Mouse (Mus musculus): ENCODE measurements around the gene Rfc2. TPM values are rescaled to one million over a fixed set of nuclear protein-coding genes. Genes with fewer than 3 reads are reported as not detected.

The Rfc2 gene
- 100 to 1,000 TPM; 159 to 188 TPM for polyA plus RNA-seq (2017; shearing (Covaris generic))

GRCm38 (mm10) chr5:134581146-134581545 is at the start of gene Rfc2:
Gene Rfc2 (plus strand): TSS chr5:134581366.

GRCm38 (mm10) chr5:134552110-134552972 is 28.8 kb upstream of the Rfc2 start, which contains the start of gene Clip2:
Gene Clip2 (minus strand): TSS chr5:134552434.

GRCm38 (mm10) chr5:134560071-134560449 is 21.1 kb upstream of the Rfc2 start, which contains the start of gene Syna:
Gene Syna (minus strand): TSS chr5:134560171.

DNA sequence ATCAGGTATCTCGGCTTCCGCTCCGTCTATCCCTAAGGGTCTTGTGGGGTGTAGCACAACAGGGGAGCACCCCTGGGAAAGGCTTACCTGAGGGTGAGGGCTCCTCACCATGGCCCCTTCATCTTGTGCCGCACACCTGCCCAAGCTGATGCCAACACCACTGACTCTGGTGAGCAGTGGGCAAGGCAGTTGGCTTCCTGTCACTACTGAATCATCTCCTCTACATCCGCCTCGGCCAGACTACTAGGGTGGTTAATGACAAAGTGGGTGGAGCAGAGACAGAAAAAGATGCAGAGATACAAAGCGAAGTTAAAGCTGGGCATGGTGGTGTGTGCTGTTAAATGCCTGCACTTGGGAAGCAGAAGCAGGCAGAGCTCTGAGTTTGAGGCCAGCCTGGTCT is 33.6 kb downstream of the Rfc2 start, which contains the start of gene Lat2:
Gene Lat2 (minus strand): TSS at position 224 of the 400 bp plus-strand sequence.

DNA sequence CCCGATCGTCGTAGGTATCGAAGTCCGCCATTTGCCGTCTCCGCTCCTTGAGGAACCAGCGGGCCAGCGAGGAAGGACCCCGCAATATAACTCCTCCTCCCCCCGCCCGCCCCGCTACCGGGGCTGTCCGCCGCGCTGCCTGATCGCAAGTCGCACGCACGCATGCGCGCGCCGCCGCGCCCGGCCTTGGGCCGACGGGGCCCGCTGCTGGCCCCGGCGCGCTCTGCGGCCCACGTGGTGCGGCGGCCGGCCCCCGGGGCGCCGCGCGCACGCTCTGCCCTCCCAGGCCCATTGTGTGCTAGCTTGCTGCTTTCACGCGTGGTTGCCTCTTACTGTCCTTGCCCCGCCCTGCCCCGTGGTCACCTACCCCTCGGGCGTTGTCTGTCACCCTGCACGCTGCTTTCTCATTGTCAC is 58.1 kb downstream of the Rfc2 start, which contains the start of gene Eif4h:
Gene Eif4h (minus strand): TSS at position 222 of the 414 bp plus-strand sequence.

Other genes starting within 250 kb of the Rfc2 start
- 10 to 100 TPM; 16.5 to 17.4 TPM for gene Gtf2ird1, start 124.7 kb upstream of the Rfc2 start, polyA plus RNA-seq (2017; shearing (Covaris generic))
- gene Clip2, start 28.9 kb upstream of the Rfc2 start, polyA plus RNA-seq (2017; shearing (Covaris generic)) = 1 to 10 TPM; 1.7 to 2.4 TPM
- gene Syna, start 21.2 kb upstream of the Rfc2 start, polyA plus RNA-seq (2017; shearing (Covaris generic)) = not detected
- 1 to 10 TPM; 9.0 to 9.7 TPM for gene Lat2, start 33.7 kb downstream of the Rfc2 start, polyA plus RNA-seq (2017; shearing (Covaris generic))
- gene Eif4h, start 58.1 kb downstream of the Rfc2 start, polyA plus RNA-seq (2017; shearing (Covaris generic)) = 100 to 1,000 TPM; 227 to 229 TPM
- gene Limk1, start 107.2 kb downstream of the Rfc2 start, polyA plus RNA-seq (2017; shearing (Covaris generic)) = 10 to 100 TPM; 17.4 to 28.1 TPM
- under 1 TPM; 0.19 to 0.37 TPM for gene Eln, start 166.0 kb downstream of the Rfc2 start, polyA plus RNA-seq (2017; shearing (Covaris generic))